ENCODE assay signal across 14 mouse cellular contexts in the genomic region with DNA sequence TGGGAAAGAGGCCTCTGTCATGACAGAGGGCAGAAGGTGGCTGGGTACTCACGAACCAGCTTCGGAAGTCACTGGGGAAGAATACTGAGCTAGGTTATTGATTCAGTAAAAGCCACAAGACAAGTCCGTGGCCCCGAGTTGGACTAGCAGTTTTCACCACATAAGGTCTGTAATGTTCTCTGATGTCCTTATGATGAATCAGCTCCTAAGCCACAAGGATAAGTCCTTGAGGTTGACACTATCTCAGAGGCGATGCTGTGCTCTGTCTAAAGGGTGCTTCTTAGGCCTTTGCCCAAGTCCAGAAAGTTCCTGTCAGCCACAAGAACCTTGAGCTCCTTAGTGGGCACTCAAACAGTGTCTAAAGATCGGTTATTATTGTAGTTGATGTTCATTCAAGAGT. TPM values are rescaled to one million over a fixed set of nuclear protein-coding genes. Genes with fewer than 3 reads are reported as not detected.
DNase-seq lines count a peak whose midpoint lies in the region; ATAC-seq and TF ChIP-seq lines count a peak whose summit lies in the region.
"Had no signal": no experiment of that assay in that cellular context is flagged by ENCODE, and none has a peak within 500 bp of the region (broad histone marks: within the 10 kb centered on the region; RNA-seq: fewer than 3 reads in every experiment).

No protein-coding gene starts in this region.

- H3K4me3 ChIP-seq in heart, embryonic 14.5 days (ENCODE audit: control insufficient read depth in 1 of 2, insufficient read depth in 1 of 2, low read depth in 1 of 2, low read length in 2 of 2) = no peak overlapping the region
- H3K4me3 ChIP-seq in lung, adult 2 months (replicated peaks; ENCODE audit: extremely low read depth, low read depth, low read length) = peak overlapping the region; percentile 17
- H3K4me3 ChIP-seq in bone marrow macrophage, adult 2 months (ENCODE audit: insufficient read depth, low read length) = peak overlapping the region; percentile 79
- H3K4me3 ChIP-seq: hindbrain, embryonic 10.5 days; limb, embryonic 13.5 days; stomach, embryonic 15.5 days had no signal

- peaks cover 10 to 20% of the 10 kb centered on the region in 2 experiments; a peak in 3 of 4 replicates for H3K4me1 ChIP-seq in heart, embryonic 14.5 days (ENCODE audit: control insufficient read depth in 2 of 2, insufficient read depth in 2 of 2, low read length in 2 of 2)
- peaks cover 17% of the 10 kb centered on the region for H3K4me1 ChIP-seq in lung, adult 2 months (ENCODE audit: control insufficient read depth, insufficient read depth, low read length)
- peaks cover 41% of the 10 kb centered on the region for H3K4me1 ChIP-seq in bone marrow macrophage, adult 2 months (ENCODE audit: control insufficient read depth, insufficient read depth, low read length)

- H3K27me3 ChIP-seq in heart, embryonic 14.5 days (ENCODE audit: control insufficient read depth, insufficient read depth, low read length) = no peaks in the 10 kb centered on the region; the same call in 1 of the 2 replicates
- H3K27me3 ChIP-seq: stomach, embryonic 15.5 days had no signal

- DNase-seq in heart, postnatal 10 days = no peak
- no peak for DNase-seq in lung, adult 2 months
- DNase-seq in lung, adult 18-20 months = no peak
- DNase-seq in 416B (ENCODE audit: low read depth) = peak; percentile 55
- DNase-seq in right cerebral cortex, postnatal 4 days = no peak
- DNase-seq: cerebellum, adult 18-20 months; gastrocnemius, postnatal 25 days; kidney, postnatal 10 days; right cerebral cortex, postnatal 25 days had no signal

- peak overlapping the region; percentile 29 for H3K4me2 ChIP-seq in heart, embryonic 14.5 days (ENCODE audit: low read length)
- H3K4me2 ChIP-seq: stomach, embryonic 15.5 days had no signal

- no peak for TF ChIP-seq CTCF in lung, adult 2 months (IDR thresholded peaks at IDR 0.05; ENCODE audit: insufficient read depth, low read length)
- no peak for TF ChIP-seq CTCF in bone marrow macrophage, adult 2 months (IDR thresholded peaks at IDR 0.05; ENCODE audit: low read depth, low read length)

- WGBS in heart, embryonic 14.5 days = 88% methylated on average over 6 of the region's 6 CpGs
- 65% methylated on average over 6 of the region's 6 CpGs for WGBS in lung, adult 2 months

- ATAC-seq in heart, embryonic 14.5 days (ENCODE audit: insufficient number of reproducible peaks, insufficient read depth, low FRiP score, low read depth) = no peak

- intact Hi-C loops in heart, postnatal 10 days (cut with DNase I) = loop anchor here (2.0 to 5.0 kb wide), 2 partner anchors 17 to 55 kb away; no protein-coding TSS in a partner anchor

- H3K9ac ChIP-seq in heart, embryonic 14.5 days (ENCODE audit: low read length) = no peak overlapping the region
- H3K9ac ChIP-seq: limb, embryonic 13.5 days; stomach, embryonic 15.5 days had no signal

- TF ChIP-seq POLR2A in lung, adult 2 months (IDR thresholded peaks at IDR 0.05; ENCODE audit: borderline replicate concordance, extremely low read depth, low read depth, low read length) = no peak
- no peak for TF ChIP-seq POLR2A in bone marrow macrophage, adult 2 months (IDR thresholded peaks at IDR 0.05; ENCODE audit: borderline replicate concordance, low read depth, low read length)

- no peaks in the 10 kb centered on the region for H3K9me3 ChIP-seq in heart, embryonic 14.5 days (ENCODE audit: control insufficient read depth, low read length)
- H3K9me3 ChIP-seq: hindbrain, embryonic 10.5 days; limb, embryonic 13.5 days; stomach, embryonic 15.5 days had no signal

- no peaks in the 10 kb centered on the region for H3K36me3 ChIP-seq in heart, embryonic 14.5 days (ENCODE audit: control insufficient read depth, insufficient read depth, low read length)
- H3K36me3 ChIP-seq: hindbrain, embryonic 10.5 days; limb, embryonic 13.5 days; stomach, embryonic 15.5 days had no signal

- H3K27ac ChIP-seq in heart, embryonic 14.5 days (replicated peaks in 1 of 2; ENCODE audit: control insufficient read depth in 1 of 2, insufficient read depth in 1 of 2, low read depth in 2 of 2, low read length in 2 of 2) = no peak overlapping the region
- H3K27ac ChIP-seq in bone marrow macrophage, adult 2 months (ENCODE audit: insufficient read depth, low read depth, low read length) = peak overlapping the region; percentile 86
- H3K27ac ChIP-seq: hindbrain, embryonic 10.5 days; limb, embryonic 13.5 days; stomach, embryonic 15.5 days had no signal

RNA-seq across cellular contexts. Expression of gene Entpd1, which starts 49.7 kb away (rescaled TPM):
- 11.6 and 13.4 TPM in 2 replicates for polyA plus RNA-seq in heart, embryonic 14.5 days (2014; fragmentation: Nextera tagmentation; extraction: Ambion mirVana)
- total RNA-seq in heart, postnatal 10 days (2021) = 10 to 100 TPM; 33.4 to 42.2 TPM
- polyA plus RNA-seq in lung, adult 2 months (2012; rRNA removed) = 28.7 and 41.2 TPM in 2 replicates
- 189 and 194 TPM in 2 replicates for polyA plus RNA-seq in bone marrow macrophage, adult 2 months (2012; ENCODE audit: insufficient read depth, insufficient read length, missing spikeins)

RNA-seq across cellular contexts. Expression of gene Tctn3, which starts 49.8 kb away (rescaled TPM):
- polyA plus RNA-seq in heart, embryonic 14.5 days (2014; fragmentation: Nextera tagmentation; extraction: Ambion mirVana) = 10.3 and 10.7 TPM in 2 replicates
- 1 to 10 TPM; 8.9 to 9.3 TPM for total RNA-seq in heart, postnatal 10 days (2021)
- polyA plus RNA-seq in lung, adult 2 months (2012; rRNA removed) = 12.1 and 12.8 TPM in 2 replicates
- 12.6 and 13.9 TPM in 2 replicates for polyA plus RNA-seq in bone marrow macrophage, adult 2 months (2012; ENCODE audit: insufficient read depth, insufficient read length, missing spikeins)

Comparison
In these comparisons a context has a peak if more than half of its experiments do, and no peak if none do; other contexts are left out.
1. H3K4me3 ChIP-seq: peak in lung, adult 2 months (single experiment) and bone marrow macrophage, adult 2 months (single experiment); none in heart, embryonic 14.5 days (0 of 2).